Mouse (Mus musculus): Measurements from ENCODE around the gene Gm6367. TPM values are rescaled to one million over a fixed set of nuclear protein-coding genes. Genes with fewer than 3 reads are reported as not detected.
"Not testable (repeated sequence)": the region's sequence is repeated elsewhere in the genome, so short reads cannot be mapped to it uniquely, and the experiment has no call there.

Gene Gm6367
- not detected in 2 replicates for total RNA-seq (2021)
- long read RNA-seq, result 0 reads

- DNase-seq, result not testable (repeated sequence)
These were observed at the start of gene Gm6367 for GRCm38 (mm10) chr5:94988326-94988725. TSS of gene Gm6367 (plus strand) at chr5:94988626.

Other genes with a start within 250 kb of the Gm6367 start
- gene Gm3183, start 123.2 kb upstream of the Gm6367 start, total RNA-seq (2021), result not detected in 2 replicates
- not detected in 2 replicates for gene Gm7942, start 118.3 kb downstream of the Gm6367 start, total RNA-seq (2021)
- gene Gm16513, start 194.0 kb downstream of the Gm6367 start, total RNA-seq (2021), result not detected in 2 replicates